Mouse (Mus musculus) stomach, postnatal 0 days (tissue): Measurements from ENCODE around the gene Wfdc2. TPM values are rescaled to one million over a fixed set of nuclear protein-coding genes. Genes with fewer than 3 reads are reported as not detected.

Experiments
- ATAC-seq: fragments of 200-750 bp; cut with Nextera tagmentation; 2 replicates; pipeline ENCODE4 v1.8.0; 2017; ENCODE audit not compliant: low FRiP score, low TSS enrichment
- DNase-seq: peaks from one replicate; pipeline ENCODE4 v3.0.0-alpha.2; 2016; ENCODE audit warnings: low spot score
- H3K27ac ChIP-seq: fragments of 300-500 bp; sonication (generic); replicated peaks from 2 replicates; pipeline ENCODE4 v1.5.1; 2014; ENCODE audit warnings: mild to moderate bottlenecking, control low read depth
- H3K27me3 ChIP-seq: fragments of 300-500 bp; sonication (generic); 2 replicates; pipeline ENCODE4 v1.6.1; 2014; ENCODE audit warnings: low read length; ENCODE audit not compliant: control insufficient read depth, insufficient read depth
- H3K36me3 ChIP-seq: fragments of 300-500 bp; sonication (generic); 2 replicates; pipeline ENCODE4 v1.6.1; 2014; ENCODE audit warnings: low read length, mixed read lengths; ENCODE audit not compliant: control insufficient read depth, insufficient read depth
- H3K4me1 ChIP-seq: fragments of 300-500 bp; sonication (generic); replicated peaks from 2 replicates; pipeline ENCODE4 v1.6.1; 2014; ENCODE audit warnings: antibody characterized with exemption; ENCODE audit not compliant: control insufficient read depth, insufficient read depth
- H3K4me2 ChIP-seq: fragments of 300-500 bp; sonication (generic); replicated peaks from 2 replicates; pipeline ENCODE4 v1.6.1; 2014; ENCODE audit warnings: low read depth, mild to moderate bottlenecking, control low read depth, moderate library complexity
- H3K4me3 ChIP-seq: fragments of 300-500 bp; sonication (generic); 2 replicates; pipeline ENCODE4 v1.5.1; 2014; ENCODE audit warnings: low read depth, low read length, control low read depth
- H3K9ac ChIP-seq: fragments of 300-500 bp; sonication (generic); 2 replicates; pipeline ENCODE4 v1.6.1; 2014; ENCODE audit warnings: mild to moderate bottlenecking, low read length, control low read depth, mixed read lengths
- H3K9me3 ChIP-seq: fragments of 300-500 bp; sonication (generic); 2 replicates; pipeline ENCODE4 v1.6.1; 2016; ENCODE audit warnings: low read length; ENCODE audit not compliant: control insufficient read depth
- CTCF ChIP-seq: IDR thresholded peaks from 2 replicates; pipeline ENCODE4 v1.5.1; 2016; ENCODE audit warnings: antibody characterized with exemption, low read depth, mild to moderate bottlenecking, moderate library complexity
- EP300 ChIP-seq: optimal IDR thresholded peaks from 2 replicates; pipeline ENCODE3; 2016; ENCODE audit warnings: antibody characterized with exemption
- WGBS: fragments of 180-500 bp; shearing (Covaris S2); extraction: QIAGEN DNeasy Blood & Tissue Kit; methylation state at CpG from one replicate; pipeline ENCODE4 v1.1.7; 2014; 5-methylcytosine and 5-hydroxymethylcytosine counted together
- polyA plus RNA-seq: library from polyadenylated mRNA; unstranded; fragments of >200 nt; fragmentation: Nextera tagmentation; extraction: Ambion mirVana; gene quantifications from 2 replicates; pipeline ENCODE4 v1.2.1, GENCODE M21; 2015

The Wfdc2 gene
- polyA plus RNA-seq, 1 experiment from 2014 or later: 147 TPM

DNA sequence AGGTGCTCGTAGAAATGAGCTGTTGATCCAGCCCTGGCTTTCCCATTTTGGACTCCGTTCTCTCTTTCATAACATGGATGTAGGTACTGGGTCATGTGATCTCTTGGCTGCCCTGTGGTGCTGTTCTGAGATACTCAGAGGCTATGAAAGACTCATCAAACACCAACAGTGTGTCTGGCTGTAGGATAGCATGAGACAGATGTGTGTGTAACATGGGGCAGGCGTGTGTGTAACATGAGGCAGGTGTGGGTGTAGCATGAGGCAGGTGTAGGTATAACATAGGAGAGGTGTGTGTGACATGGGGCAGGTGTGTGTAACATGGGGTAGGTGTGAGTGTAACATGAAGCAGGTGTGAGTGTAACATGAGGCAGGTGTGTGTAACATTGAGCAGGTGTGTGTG lies 53.2 kb downstream of the Wfdc2 start:
- H3K9me3 ChIP-seq: no peaks in the 10 kb centered on the region
- no peak for DNase-seq
- no peak overlapping the region for H3K27ac ChIP-seq
- no peak overlapping the region for H3K4me2 ChIP-seq
- ATAC-seq: no peak
- no peaks in the 10 kb centered on the region for H3K4me1 ChIP-seq
- H3K4me3 ChIP-seq: no peak overlapping the region
- WGBS: 86% methylated on average over 3 of the region's 3 CpGs
- no peak overlapping the region for H3K9ac ChIP-seq
- no peaks in the 10 kb centered on the region for H3K27me3 ChIP-seq
- TF ChIP-seq CTCF: no peak
- no peak for TF ChIP-seq EP300
- no peaks in the 10 kb centered on the region for H3K36me3 ChIP-seq

Other genes starting within 250 kb of the Wfdc2 start
- gene Svs6, start 245.7 kb upstream of the Wfdc2 start, polyA plus RNA-seq: not detected in 2 replicates
- gene Svs5, start 229.7 kb upstream of the Wfdc2 start, polyA plus RNA-seq: not detected in 2 replicates
- gene Slpi, start 173.3 kb upstream of the Wfdc2 start, polyA plus RNA-seq: 4,305 and 4,348 TPM in 2 replicates
- 0.32 and 0.36 TPM in 2 replicates for gene Rbpjl, start 159.3 kb upstream of the Wfdc2 start, polyA plus RNA-seq
- gene Matn4, start 157.3 kb upstream of the Wfdc2 start, polyA plus RNA-seq: 2.0 and 3.1 TPM in 2 replicates
- gene Sdc4, start 118.5 kb upstream of the Wfdc2 start, polyA plus RNA-seq: 133 and 143 TPM in 2 replicates
- gene Sys1, start 105.4 kb upstream of the Wfdc2 start, polyA plus RNA-seq: 46.9 and 48.6 TPM in 2 replicates
- 26.9 and 28.1 TPM in 2 replicates for gene Gm20458, start 101.4 kb upstream of the Wfdc2 start, polyA plus RNA-seq
- not detected in 2 replicates for gene Trp53tg5, start 88.7 kb upstream of the Wfdc2 start, polyA plus RNA-seq
- 27.3 and 27.8 TPM in 2 replicates for gene Dbndd2, start 76.3 kb upstream of the Wfdc2 start, polyA plus RNA-seq
- 53.6 and 54.7 TPM in 2 replicates for gene Pigt, start 64.9 kb upstream of the Wfdc2 start, polyA plus RNA-seq
- not detected in 2 replicates for gene Spint3, start 11.0 kb downstream of the Wfdc2 start, polyA plus RNA-seq
- gene Wfdc6a, start 23.0 kb downstream of the Wfdc2 start, polyA plus RNA-seq: 0.75 and 1.1 TPM in 2 replicates
- not detected in 2 replicates for gene Eppin, start 31.2 kb downstream of the Wfdc2 start, polyA plus RNA-seq
- gene Wfdc6b, start 51.1 kb downstream of the Wfdc2 start, polyA plus RNA-seq: not detected in 2 replicates
- gene Wfdc8, start 51.2 kb downstream of the Wfdc2 start, polyA plus RNA-seq: not detected in 2 replicates
- gene Wfdc16, start 76.4 kb downstream of the Wfdc2 start, polyA plus RNA-seq: not detected in 2 replicates
- gene Wfdc10, start 93.6 kb downstream of the Wfdc2 start, polyA plus RNA-seq: 12.2 and 12.6 TPM in 2 replicates
- 0.58 TPM in 1 of 2 replicates, not detected in the other for gene Wfdc9, start 94.2 kb downstream of the Wfdc2 start, polyA plus RNA-seq
- not detected in 2 replicates for gene Wfdc11, start 111.7 kb downstream of the Wfdc2 start, polyA plus RNA-seq
- gene Wfdc13, start 122.7 kb downstream of the Wfdc2 start, polyA plus RNA-seq: 2.1 and 2.6 TPM in 2 replicates
- not detected in 2 replicates for gene Spint4, start 136.1 kb downstream of the Wfdc2 start, polyA plus RNA-seq
- not detected in 2 replicates for gene Spint5, start 152.9 kb downstream of the Wfdc2 start, polyA plus RNA-seq
- 1.4 TPM in 2 replicates for gene Wfdc3, start 183.5 kb downstream of the Wfdc2 start, polyA plus RNA-seq
- gene Dnttip1, start 183.6 kb downstream of the Wfdc2 start, polyA plus RNA-seq: 38.0 and 39.1 TPM in 2 replicates
- gene Ube2c, start 207.5 kb downstream of the Wfdc2 start, polyA plus RNA-seq: 74.1 and 104 TPM in 2 replicates
- 7.0 and 8.5 TPM in 2 replicates for gene Tnnc2, start 217.6 kb downstream of the Wfdc2 start, polyA plus RNA-seq
- gene Snx21, start 223.4 kb downstream of the Wfdc2 start, polyA plus RNA-seq: 13.9 and 14.9 TPM in 2 replicates
- 39.4 and 43.8 TPM in 2 replicates for gene Acot8, start 242.5 kb downstream of the Wfdc2 start, polyA plus RNA-seq
- gene Zswim3, start 242.7 kb downstream of the Wfdc2 start, polyA plus RNA-seq: 3.8 and 4.4 TPM in 2 replicates